Mouse (Mus musculus): ENCODE results near the gene Fam214a. TPM values are rescaled to one million over a fixed set of nuclear protein-coding genes. Genes with fewer than 3 reads are reported as not detected.

The Fam214a gene
- polyA plus RNA-seq, 1 experiment from 2014 or later = 31.9 TPM

DNA sequence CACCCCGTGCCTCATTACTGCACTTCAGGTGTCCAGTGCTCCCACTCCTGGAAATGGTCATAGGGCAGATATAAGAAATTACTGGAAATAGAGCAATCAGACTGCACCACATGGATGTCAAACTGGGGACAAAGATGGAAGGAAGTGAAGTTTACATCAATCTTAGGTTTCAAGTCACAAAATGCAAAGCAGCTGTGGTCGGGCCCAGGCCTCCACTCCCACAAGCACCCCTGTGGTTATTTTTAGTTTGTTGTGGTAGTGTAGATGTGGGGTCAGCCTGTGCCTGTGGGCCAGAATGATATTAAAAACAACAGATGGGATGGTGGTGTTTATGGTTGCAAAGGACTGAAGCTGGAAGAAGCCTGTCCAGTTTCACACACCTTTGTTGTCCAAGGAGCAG, 33.1 kb downstream of the Fam214a start:
- Histone ChIP-seq H3K4me2 (replicated peaks) (no peak overlapping the region), H3K4me3 (no peak overlapping the region), H3K36me3 (no peaks in the 10 kb centered on the region), H3K27ac (replicated peaks) (no peak overlapping the region), H3K27me3 (no peaks in the 10 kb centered on the region), H3K9me3 (no peaks in the 10 kb centered on the region), H3K9ac (replicated peaks) (no peak overlapping the region), H3K4me1 (no peaks in the 10 kb centered on the region; the same call in 1 of the 2 replicates)
- WGBS = 76% methylated on average over 2 of the region's 2 CpGs
- ATAC-seq (ENCODE audit: low FRiP score, low read depth) = no peak

DNA sequence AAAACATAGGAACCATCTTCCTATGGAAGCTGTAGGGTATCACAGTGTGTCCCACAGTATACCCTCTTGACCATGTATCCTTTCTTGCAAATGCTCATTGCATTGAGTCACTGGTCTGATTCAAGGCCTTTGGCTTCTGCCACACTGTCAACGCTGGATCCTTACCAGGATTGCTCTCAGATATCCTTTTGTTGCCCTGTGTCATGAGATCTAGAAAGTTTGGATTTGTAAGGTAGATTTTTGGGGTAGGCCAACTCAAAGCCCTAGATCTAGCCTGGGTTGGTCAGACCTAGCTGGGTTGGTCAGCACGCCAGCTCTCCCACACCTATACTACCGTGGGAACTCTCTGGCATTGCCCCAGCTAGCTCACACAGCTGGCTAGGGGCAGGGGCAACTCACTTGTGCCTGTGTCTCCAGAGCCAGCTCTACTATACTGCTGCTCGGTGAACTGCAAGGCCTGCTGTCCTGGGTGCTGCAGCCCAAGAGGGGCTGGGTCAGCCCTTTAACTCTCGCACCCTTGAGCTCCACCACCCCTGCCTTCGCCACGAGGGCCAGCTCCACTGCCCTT, 36.3 kb downstream of the Fam214a start:
- H3K27me3 ChIP-seq = no peaks in the 10 kb centered on the region
- ATAC-seq (ENCODE audit: low FRiP score, low read depth) = no peak
- H3K4me2 ChIP-seq (replicated peaks) = no peak overlapping the region
- WGBS = 92% methylated on average over 7 of the region's 7 CpGs
- no peak overlapping the region for H3K27ac ChIP-seq (replicated peaks)
- H3K4me3 ChIP-seq = no peak overlapping the region
- H3K4me1 ChIP-seq = no peaks in the 10 kb centered on the region; the same call in 1 of the 2 replicates
- no peaks in the 10 kb centered on the region for H3K36me3 ChIP-seq
- no peaks in the 10 kb centered on the region for H3K9me3 ChIP-seq
- H3K9ac ChIP-seq (replicated peaks) = no peak overlapping the region

- no peak overlapping the region for H3K9ac ChIP-seq (replicated peaks)
- no peak overlapping the region for H3K4me2 ChIP-seq (replicated peaks)
- H3K4me3 ChIP-seq = no peak overlapping the region
- H3K9me3 ChIP-seq = no peaks in the 10 kb centered on the region
- 82% methylated on average over 2 of the region's 2 CpGs for WGBS
- no peak overlapping the region for H3K27ac ChIP-seq (replicated peaks)
- no peaks in the 10 kb centered on the region for H3K36me3 ChIP-seq
- no peaks in the 10 kb centered on the region; the same call in 1 of the 2 replicates for H3K4me1 ChIP-seq
- H3K27me3 ChIP-seq = no peaks in the 10 kb centered on the region
- no peak for ATAC-seq (ENCODE audit: low FRiP score, low read depth)
Measured at GRCm38 (mm10) chr9:74989990-74990389, 37.3 kb downstream of the Fam214a start.

GRCm38 (mm10) chr9:74994611-74995257, 42.0 kb downstream of the Fam214a start:
- ATAC-seq (ENCODE audit: low FRiP score, low read depth) = no peak
- WGBS = 89% methylated on average over 10 of the region's 10 CpGs

GRCm38 (mm10) chr9:74996349-74996748, 43.7 kb downstream of the Fam214a start:
- Histone ChIP-seq H3K36me3 (peaks cover 6% of the 10 kb centered on the region; the same call in 1 of the 2 replicates), H3K4me2 (replicated peaks) (no peak overlapping the region), H3K9ac (replicated peaks) (no peak overlapping the region), H3K27ac (replicated peaks) (no peak overlapping the region), H3K4me1 (no peaks in the 10 kb centered on the region), H3K4me3 (no peak overlapping the region), H3K9me3 (no peaks in the 10 kb centered on the region), H3K27me3 (no peaks in the 10 kb centered on the region)
- 68% methylated on average over 2 of the region's 2 CpGs for WGBS
- no peak for ATAC-seq (ENCODE audit: low FRiP score, low read depth)

More at GRCm38 (mm10) chr9:74994611-74995257, 42.0 kb downstream of the Fam214a start:
- Histone ChIP-seq H3K36me3 (no peaks in the 10 kb centered on the region), H3K27ac (replicated peaks) (no peak overlapping the region), H3K4me2 (replicated peaks) (no peak overlapping the region), H3K4me1 (no peaks in the 10 kb centered on the region), H3K27me3 (no peaks in the 10 kb centered on the region), H3K9ac (replicated peaks) (no peak overlapping the region), H3K9me3 (no peaks in the 10 kb centered on the region), H3K4me3 (no peak overlapping the region)

DNA sequence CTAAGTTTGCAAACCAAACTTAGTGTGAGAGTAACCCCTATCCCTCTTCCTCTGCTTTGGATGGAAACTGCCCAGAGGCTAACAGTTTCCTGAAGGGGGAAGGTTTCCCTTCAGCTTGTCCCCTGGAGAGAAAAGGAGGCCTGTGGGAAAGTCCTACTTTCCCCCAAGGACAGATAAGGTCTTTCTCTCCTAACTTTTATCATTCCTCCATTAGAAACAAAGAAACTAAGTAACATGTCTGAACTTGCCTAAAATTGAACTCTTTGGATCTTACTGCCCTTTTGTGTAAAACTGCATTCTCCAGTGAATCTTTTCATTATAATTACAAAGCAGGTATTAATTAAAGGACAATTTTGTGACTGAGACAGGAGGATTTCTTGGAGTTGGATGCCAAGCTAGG, 45.3 kb downstream of the Fam214a start:
- Histone ChIP-seq H3K36me3 (peaks cover 6% of the 10 kb centered on the region; the same call in 1 of the 2 replicates), H3K9ac (replicated peaks) (no peak overlapping the region), H3K27ac (replicated peaks) (no peak overlapping the region), H3K4me2 (replicated peaks) (no peak overlapping the region), H3K4me3 (no peak overlapping the region), H3K9me3 (no peaks in the 10 kb centered on the region), H3K27me3 (no peaks in the 10 kb centered on the region), H3K4me1 (no peaks in the 10 kb centered on the region)
- no peak for ATAC-seq (ENCODE audit: low FRiP score, low read depth)

DNA sequence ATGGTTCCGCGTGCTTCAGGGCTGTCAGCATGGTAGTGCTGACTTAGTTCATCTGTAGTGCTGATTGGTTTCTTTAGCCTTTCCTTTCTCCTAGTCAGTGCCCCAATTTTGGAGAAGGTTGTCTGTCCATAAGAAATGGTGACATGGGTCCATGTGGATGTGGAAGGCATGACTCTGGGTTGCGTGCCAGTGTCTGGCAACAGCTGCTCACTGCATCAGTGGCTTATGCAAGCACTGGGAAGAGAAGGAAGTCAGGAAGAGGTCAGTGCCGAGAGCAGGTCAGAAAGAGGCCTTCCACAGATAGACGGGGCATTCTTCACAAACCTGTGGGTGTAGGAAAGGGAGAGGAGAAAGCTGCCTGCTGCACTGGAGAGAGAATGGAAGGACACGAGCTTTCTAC, 48.3 kb downstream of the Fam214a start:
- Histone ChIP-seq H3K27ac (replicated peaks) (no peak overlapping the region), H3K9ac (replicated peaks) (no peak overlapping the region), H3K4me2 (replicated peaks) (no peak overlapping the region), H3K9me3 (no peaks in the 10 kb centered on the region), H3K4me1 (no peaks in the 10 kb centered on the region), H3K27me3 (no peaks in the 10 kb centered on the region), H3K36me3 (peaks cover 10% of the 10 kb centered on the region; the same call in 1 of the 2 replicates), H3K4me3 (no peak overlapping the region)
- ATAC-seq (ENCODE audit: low FRiP score, low read depth) = no peak
- 89% methylated on average over 6 of the region's 6 CpGs for WGBS

GRCm38 (mm10) chr9:75001611-75002204, 49.0 kb downstream of the Fam214a start:
- Histone ChIP-seq H3K27ac (replicated peaks) (no peak overlapping the region), H3K36me3 (peaks cover 17% of the 10 kb centered on the region), H3K4me2 (replicated peaks) (no peak overlapping the region), H3K9me3 (no peaks in the 10 kb centered on the region), H3K4me1 (no peaks in the 10 kb centered on the region), H3K4me3 (no peak overlapping the region), H3K27me3 (no peaks in the 10 kb centered on the region), H3K9ac (replicated peaks) (no peak overlapping the region)
- WGBS = 83% methylated on average over 5 of the region's 5 CpGs
- no peak for ATAC-seq (ENCODE audit: low FRiP score, low read depth)

DNA sequence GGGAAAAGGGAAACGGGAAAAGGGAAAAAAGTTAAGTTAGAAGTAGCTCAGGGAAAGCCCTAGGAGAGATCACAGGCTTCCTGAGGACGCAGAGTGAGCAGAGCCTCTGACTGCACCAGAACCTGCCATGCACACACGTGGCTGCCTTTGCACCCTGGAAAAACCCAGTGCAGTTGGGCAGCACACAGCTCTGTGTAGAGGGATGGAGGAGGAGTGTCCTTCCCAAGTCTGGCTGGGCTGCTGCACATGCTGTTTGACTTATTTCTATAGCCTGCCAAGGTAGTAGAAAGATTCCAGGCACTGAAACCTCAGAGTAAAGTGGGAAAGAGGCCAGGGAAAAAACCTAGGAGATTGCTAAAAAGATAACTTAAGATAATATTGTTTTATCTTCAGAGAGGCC, 49.6 kb downstream of the Fam214a start:
- Histone ChIP-seq H3K4me2 (replicated peaks) (no peak overlapping the region), H3K4me3 (no peak overlapping the region), H3K9ac (replicated peaks) (no peak overlapping the region), H3K9me3 (no peaks in the 10 kb centered on the region), H3K36me3 (peaks cover 22% of the 10 kb centered on the region), H3K27me3 (no peaks in the 10 kb centered on the region), H3K4me1 (no peaks in the 10 kb centered on the region), H3K27ac (replicated peaks) (no peak overlapping the region)
- ATAC-seq (ENCODE audit: low FRiP score, low read depth) = no peak
- WGBS = 66% methylated on average over 3 of the region's 3 CpGs

- H3K4me3 ChIP-seq = no peak overlapping the region
- no peak overlapping the region for H3K4me2 ChIP-seq (replicated peaks)
- no peak overlapping the region for H3K9ac ChIP-seq (replicated peaks)
- H3K27ac ChIP-seq (replicated peaks) = no peak overlapping the region
- ATAC-seq (ENCODE audit: low FRiP score, low read depth) = no peak
- no peaks in the 10 kb centered on the region for H3K9me3 ChIP-seq
- H3K4me1 ChIP-seq = no peaks in the 10 kb centered on the region
- peaks cover 36% of the 10 kb centered on the region for H3K36me3 ChIP-seq
- WGBS = 95% methylated on average over 10 of the region's 10 CpGs
- no peaks in the 10 kb centered on the region for H3K27me3 ChIP-seq
Measured at GRCm38 (mm10) chr9:75004203-75004602, 51.5 kb downstream of the Fam214a start.

DNA sequence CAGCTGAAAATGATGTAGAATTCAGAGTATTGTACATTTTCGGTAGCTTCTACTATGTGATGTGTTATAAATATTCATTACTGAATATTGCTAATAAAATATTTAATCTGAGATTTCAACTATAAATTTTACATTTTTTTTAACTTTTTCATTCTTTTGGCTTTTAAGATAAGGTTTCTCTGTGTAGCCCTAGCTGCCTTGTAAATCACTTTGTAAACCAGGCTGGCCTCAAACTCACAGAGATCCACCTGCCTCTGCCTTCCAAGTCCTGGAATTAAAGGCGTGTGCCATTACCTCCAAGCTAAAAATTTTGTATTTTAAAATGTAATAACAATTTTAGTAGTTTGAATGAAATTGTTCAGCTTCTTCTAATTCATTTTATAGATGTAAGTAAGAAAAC, 63.9 kb downstream of the Fam214a start:
- WGBS = 93% methylated on average over 2 of the region's 2 CpGs
- Histone ChIP-seq H3K27ac (replicated peaks) (no peak overlapping the region), H3K9ac (replicated peaks) (no peak overlapping the region), H3K9me3 (no peaks in the 10 kb centered on the region), H3K27me3 (no peaks in the 10 kb centered on the region), H3K4me2 (replicated peaks) (no peak overlapping the region), H3K4me3 (no peak overlapping the region), H3K4me1 (no peaks in the 10 kb centered on the region), H3K36me3 (peaks cover 51% of the 10 kb centered on the region)
- no peak for ATAC-seq (ENCODE audit: low FRiP score, low read depth)

GRCm38 (mm10) chr9:75019181-75019580, 66.5 kb downstream of the Fam214a start:
- Histone ChIP-seq H3K36me3 (peaks cover 38% of the 10 kb centered on the region), H3K4me2 (replicated peaks) (no peak overlapping the region), H3K4me3 (no peak overlapping the region), H3K27me3 (no peaks in the 10 kb centered on the region), H3K9ac (replicated peaks) (no peak overlapping the region), H3K9me3 (no peaks in the 10 kb centered on the region), H3K4me1 (no peaks in the 10 kb centered on the region), H3K27ac (replicated peaks) (no peak overlapping the region)
- 87% methylated on average over 6 of the region's 6 CpGs for WGBS
- ATAC-seq (ENCODE audit: low FRiP score, low read depth) = no peak
